Mouse (Mus musculus): Measurements from ENCODE around the gene Tcf23. TPM values are rescaled to one million over a fixed set of nuclear protein-coding genes. Genes with fewer than 3 reads are reported as not detected.
A peak's percentile ranks its signal among the peaks of the same experiment; 100 is the strongest.

Gene Tcf23
- polyA plus RNA-seq, 1 experiment from 2014 or later: 2.3 TPM

GRCm38 (mm10) chr5:30923119-30923518 lies 45.3 kb upstream of the Tcf23 start:
- ATAC-seq (replicated peaks; ENCODE audit: low FRiP score, low read depth) (no peak), DNase-seq (ENCODE audit: low spot score) (no peak)
- Histone ChIP-seq H3K4me1 (replicated peaks; ENCODE audit: insufficient read depth, low read length) (peaks cover 12% of the 10 kb centered on the region), H3K27me3 (ENCODE audit: insufficient read depth, low read length) (no peaks in the 10 kb centered on the region), H3K9me3 (replicated peaks; ENCODE audit: low read length) (no peaks in the 10 kb centered on the region), H3K4me2 (ENCODE audit: low read length) (no peak overlapping the region), H3K27ac (no peak overlapping the region), H3K4me3 (replicated peaks; ENCODE audit: low read depth, low read length) (no peak overlapping the region), H3K9ac (ENCODE audit: low read depth, low read length) (no peak overlapping the region), H3K36me3 (ENCODE audit: insufficient read depth, low read length) (0 out of 2 replicates have a peak, but pooled peaks cover 9% of the 10 kb centered on the region)
- 79% methylated on average over 6 of the region's 6 CpGs for WGBS
- TF ChIP-seq CTCF (IDR thresholded peaks at IDR 0.05; ENCODE audit: low read depth): no peak

- H3K4me1 ChIP-seq (replicated peaks; ENCODE audit: insufficient read depth, low read length): peaks cover 12% of the 10 kb centered on the region
- H3K4me3 ChIP-seq (replicated peaks; ENCODE audit: low read depth, low read length): no peak overlapping the region
- no peak for TF ChIP-seq CTCF (IDR thresholded peaks at IDR 0.05; ENCODE audit: low read depth)
- H3K4me2 ChIP-seq (ENCODE audit: low read length): no peak overlapping the region
- no peaks in the 10 kb centered on the region for H3K9me3 ChIP-seq (replicated peaks; ENCODE audit: low read length)
- ATAC-seq (replicated peaks; ENCODE audit: low FRiP score, low read depth) (no peak), DNase-seq (ENCODE audit: low spot score) (no peak)
- H3K27ac ChIP-seq: no peak overlapping the region
- no peak overlapping the region for H3K9ac ChIP-seq (ENCODE audit: low read depth, low read length)
- WGBS: 84% methylated on average over 8 of the region's 8 CpGs
- no peaks in the 10 kb centered on the region for H3K36me3 ChIP-seq (ENCODE audit: insufficient read depth, low read length)
- no peaks in the 10 kb centered on the region for H3K27me3 ChIP-seq (ENCODE audit: insufficient read depth, low read length)
Observed at GRCm38 (mm10) chr5:30924614-30925013, 43.8 kb upstream of the Tcf23 start.

- Histone ChIP-seq H3K27me3 (ENCODE audit: insufficient read depth, low read length) (no peaks in the 10 kb centered on the region), H3K27ac (no peak overlapping the region), H3K9ac (ENCODE audit: low read depth, low read length) (no peak overlapping the region), H3K4me3 (replicated peaks; ENCODE audit: low read depth, low read length) (no peak overlapping the region), H3K36me3 (ENCODE audit: insufficient read depth, low read length) (no peaks in the 10 kb centered on the region), H3K9me3 (replicated peaks; ENCODE audit: low read length) (no peaks in the 10 kb centered on the region), H3K4me2 (ENCODE audit: low read length) (no peak overlapping the region), H3K4me1 (replicated peaks; ENCODE audit: insufficient read depth, low read length) (peaks cover 12% of the 10 kb centered on the region)
- ATAC-seq (replicated peaks; ENCODE audit: low FRiP score, low read depth) (no peak), DNase-seq (ENCODE audit: low spot score) (no peak)
- 87% methylated on average over 5 of the region's 5 CpGs for WGBS
- TF ChIP-seq CTCF (IDR thresholded peaks at IDR 0.05; ENCODE audit: low read depth): no peak
Observed at GRCm38 (mm10) chr5:30925217-30925616, 43.2 kb upstream of the Tcf23 start.

GRCm38 (mm10) chr5:30926073-30926472 lies 42.4 kb upstream of the Tcf23 start:
- TF ChIP-seq CTCF (IDR thresholded peaks at IDR 0.05; ENCODE audit: low read depth): no peak
- ATAC-seq (replicated peaks; ENCODE audit: low FRiP score, low read depth) (no peak), DNase-seq (ENCODE audit: low spot score) (no peak)
- Histone ChIP-seq H3K4me2 (ENCODE audit: low read length) (no peak overlapping the region), H3K9ac (ENCODE audit: low read depth, low read length) (no peak overlapping the region), H3K4me1 (replicated peaks; ENCODE audit: insufficient read depth, low read length) (peaks cover 10% of the 10 kb centered on the region), H3K9me3 (replicated peaks; ENCODE audit: low read length) (no peaks in the 10 kb centered on the region), H3K27ac (no peak overlapping the region), H3K4me3 (replicated peaks; ENCODE audit: low read depth, low read length) (no peak overlapping the region), H3K27me3 (ENCODE audit: insufficient read depth, low read length) (no peaks in the 10 kb centered on the region), H3K36me3 (ENCODE audit: insufficient read depth, low read length) (no peaks in the 10 kb centered on the region)
- 83% methylated on average over 2 of the region's 2 CpGs for whole genome bisulfite sequencing

DNA sequence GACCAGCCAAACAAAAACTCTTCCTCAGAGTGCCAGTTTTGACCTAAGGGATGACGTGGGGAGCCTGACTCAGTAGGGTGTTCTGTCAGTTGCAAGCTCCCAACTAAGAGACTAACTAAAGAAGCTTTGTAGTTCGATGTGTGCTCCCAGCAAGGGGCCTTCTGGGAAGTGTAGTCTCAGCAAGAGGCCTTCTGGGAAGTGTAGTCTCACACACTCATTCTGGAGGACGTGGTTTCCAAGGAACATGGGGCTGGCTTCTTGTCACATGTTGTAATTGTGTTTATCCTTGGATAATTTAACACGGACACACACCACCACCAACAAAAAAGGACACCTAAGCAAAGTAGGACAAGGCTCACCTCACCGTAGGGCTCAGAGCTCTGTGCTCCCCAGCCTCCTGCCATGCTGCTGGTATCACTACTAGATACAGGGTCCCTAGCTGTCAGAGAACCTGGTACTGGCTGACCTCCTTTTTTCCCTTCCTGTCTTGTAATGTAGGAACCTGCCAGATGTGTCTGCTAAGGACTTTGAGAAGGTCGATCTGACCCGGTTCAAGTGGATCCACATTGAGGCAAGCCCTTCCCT lies 40.4 kb upstream of the Tcf23 start:
- DNase-seq (ENCODE audit: low spot score) (no peak), ATAC-seq (replicated peaks; ENCODE audit: low FRiP score, low read depth) (peak; percentile 34; the same call in 1 of the 2 replicates)
- H3K4me2 ChIP-seq (ENCODE audit: low read length): peak overlapping the region; percentile 31; the same call in 1 of the 2 replicates
- no peak overlapping the region for H3K27ac ChIP-seq
- no peaks in the 10 kb centered on the region; the same call in 1 of the 2 replicates for H3K4me1 ChIP-seq (replicated peaks; ENCODE audit: insufficient read depth, low read length)
- H3K27me3 ChIP-seq (ENCODE audit: insufficient read depth, low read length): no peaks in the 10 kb centered on the region
- no peaks in the 10 kb centered on the region for H3K9me3 ChIP-seq (replicated peaks; ENCODE audit: low read length)
- H3K36me3 ChIP-seq (ENCODE audit: insufficient read depth, low read length): no peaks in the 10 kb centered on the region
- no peak overlapping the region for H3K4me3 ChIP-seq (replicated peaks; ENCODE audit: low read depth, low read length)
- TF ChIP-seq CTCF (IDR thresholded peaks at IDR 0.05; ENCODE audit: low read depth): no peak
- no peak overlapping the region for H3K9ac ChIP-seq (ENCODE audit: low read depth, low read length)
- WGBS: 43% methylated on average over 7 of the region's 7 CpGs

GRCm38 (mm10) chr5:30930121-30930520 lies 38.3 kb upstream of the Tcf23 start:
- TF ChIP-seq CTCF (IDR thresholded peaks at IDR 0.05; ENCODE audit: low read depth): peak; percentile 83
- Histone ChIP-seq H3K27ac (no peak overlapping the region), H3K9me3 (replicated peaks; ENCODE audit: low read length) (no peaks in the 10 kb centered on the region), H3K4me1 (replicated peaks; ENCODE audit: insufficient read depth, low read length) (no peaks in the 10 kb centered on the region), H3K4me3 (replicated peaks; ENCODE audit: low read depth, low read length) (no peak overlapping the region), H3K4me2 (ENCODE audit: low read length) (no peak overlapping the region), H3K27me3 (ENCODE audit: insufficient read depth, low read length) (no peaks in the 10 kb centered on the region), H3K36me3 (ENCODE audit: insufficient read depth, low read length) (no peaks in the 10 kb centered on the region), H3K9ac (ENCODE audit: low read depth, low read length) (no peak overlapping the region)
- 23% methylated on average over 4 of the region's 4 CpGs for WGBS
- ATAC-seq (replicated peaks; ENCODE audit: low FRiP score, low read depth) (no peak), DNase-seq (ENCODE audit: low spot score) (peak; percentile 85)

- no peak overlapping the region for H3K4me3 ChIP-seq (replicated peaks; ENCODE audit: low read depth, low read length)
- H3K27ac ChIP-seq: no peak overlapping the region
- no peaks in the 10 kb centered on the region for H3K4me1 ChIP-seq (replicated peaks; ENCODE audit: insufficient read depth, low read length)
- no peak for ATAC-seq (replicated peaks; ENCODE audit: low FRiP score, low read depth)
- H3K9me3 ChIP-seq (replicated peaks; ENCODE audit: low read length): no peaks in the 10 kb centered on the region
- no peak overlapping the region for H3K4me2 ChIP-seq (ENCODE audit: low read length)
- 87% methylated on average over 6 of the region's 6 CpGs for WGBS
- H3K36me3 ChIP-seq (ENCODE audit: insufficient read depth, low read length): no peaks in the 10 kb centered on the region
- TF ChIP-seq CTCF (IDR thresholded peaks at IDR 0.05; ENCODE audit: low read depth): no peak
- H3K27me3 ChIP-seq (ENCODE audit: insufficient read depth, low read length): no peaks in the 10 kb centered on the region
- no peak overlapping the region for H3K9ac ChIP-seq (ENCODE audit: low read depth, low read length)
- DNase-seq (ENCODE audit: low spot score): no peak
Observed at GRCm38 (mm10) chr5:30930846-30931245, 37.6 kb upstream of the Tcf23 start.
